Mouse (Mus musculus): Measurements from ENCODE around the gene Sidt1.

DNA sequence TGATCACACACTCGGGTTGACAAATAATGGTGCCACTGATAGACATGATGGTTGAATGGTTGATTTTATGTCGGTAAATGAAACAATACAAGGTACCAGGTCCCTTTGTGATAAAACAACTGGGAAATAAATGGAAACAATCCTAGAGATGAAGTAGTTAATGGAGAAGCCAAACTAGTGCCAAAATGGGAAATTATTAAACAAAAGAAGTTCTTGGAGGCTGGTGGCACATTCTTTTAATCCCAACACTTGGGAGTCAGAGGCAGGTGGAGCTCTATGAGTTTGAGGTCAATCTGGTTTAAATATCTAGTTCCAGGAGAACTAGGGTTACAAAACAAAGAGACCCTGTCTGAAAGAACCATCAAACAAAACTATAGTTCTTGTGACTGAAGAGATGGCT is 68.1 kb downstream of the Sidt1 start:
- TF ChIP-seq CHD2 (IDR thresholded peaks at IDR 0.05; ENCODE audit: low read length) = no peak
- no peak for TF ChIP-seq NRF1 (IDR thresholded peaks at IDR 0.05; ENCODE audit: insufficient read depth, low read depth, low read length, poor library complexity, severe bottlenecking)
- no peak for TF ChIP-seq CTCF (IDR thresholded peaks at IDR 0.05 in 2 of 3, conservative IDR thresholded peaks at IDR 0.05 in 1 of 3; ENCODE audit: control insufficient read depth in 1 of 3, insufficient read depth in 1 of 3, low read depth in 2 of 3, low read length in 3 of 3, poor library complexity in 1 of 3, severe bottlenecking in 1 of 3)
- no peak for TF ChIP-seq POLR2A (IDR thresholded peaks at IDR 0.05; ENCODE audit: control insufficient read depth in 1 of 2, insufficient read depth in 1 of 2, low read depth in 1 of 2, low read length in 2 of 2, poor library complexity in 1 of 2)
- no peak for TF ChIP-seq USF1 (IDR thresholded peaks at IDR 0.05; ENCODE audit: low read depth, low read length)
